In genomic region chr8:12502856-12503255, GRCm38 (mm10) we compare ENCODE assay signal across 8 mouse cellular contexts.
DNase-seq lines count a peak whose midpoint lies in the region; ATAC-seq and TF ChIP-seq lines count a peak whose summit lies in the region.
"Had no signal": no experiment of that assay in that cellular context is flagged by ENCODE, and none has a peak within 500 bp of the region (broad histone marks: within the 10 kb centered on the region; RNA-seq: fewer than 3 reads in every experiment).

No protein-coding gene starts in this region.

- no peaks in the 10 kb centered on the region for H3K4me1 ChIP-seq in lung, adult 2 months (ENCODE audit: control insufficient read depth, insufficient read depth, low read length)
- H3K4me1 ChIP-seq in forebrain, embryonic 12.5 days, result peaks cover 57% of the 10 kb centered on the region
- peaks cover 8% of the 10 kb centered on the region; the same call in 1 of the 2 replicates for H3K4me1 ChIP-seq in intestine, embryonic 16.5 days (ENCODE audit: control insufficient read depth, insufficient read depth, low read length)
- H3K4me1 ChIP-seq in neural tube, embryonic 15.5 days, result peaks cover 17% of the 10 kb centered on the region

- H3K4me2 ChIP-seq in forebrain, embryonic 12.5 days, result peak overlapping the region; percentile 54
- 0 out of 2 replicates have a peak overlapping the region, but pooled peaks have one; percentile 43 for H3K4me2 ChIP-seq in intestine, embryonic 16.5 days (ENCODE audit: low read depth, low read length)
- peak overlapping the region; percentile 62 for H3K4me2 ChIP-seq in neural tube, embryonic 15.5 days

- no peaks in the 10 kb centered on the region for H3K36me3 ChIP-seq in forebrain, embryonic 12.5 days (replicated peaks)
- no peaks in the 10 kb centered on the region for H3K36me3 ChIP-seq in intestine, embryonic 16.5 days (ENCODE audit: control insufficient read depth, insufficient read depth, low read length)
- no peaks in the 10 kb centered on the region for H3K36me3 ChIP-seq in neural tube, embryonic 15.5 days

- H3K4me3 ChIP-seq in lung, adult 2 months (replicated peaks; ENCODE audit: extremely low read depth, low read depth, low read length), result no peak overlapping the region
- no peak overlapping the region for H3K4me3 ChIP-seq in forebrain, embryonic 12.5 days (replicated peaks)
- peak overlapping the region; percentile 35; the same call in 1 of the 2 replicates for H3K4me3 ChIP-seq in intestine, embryonic 16.5 days (ENCODE audit: low read length)
- H3K4me3 ChIP-seq in neural tube, embryonic 15.5 days (replicated peaks), result peak overlapping the region; percentile 27
- H3K4me3 ChIP-seq: erythroblast, embryonic 14.5 days had no signal

- no peaks in the 10 kb centered on the region for H3K9me3 ChIP-seq in forebrain, embryonic 12.5 days
- H3K9me3 ChIP-seq in intestine, embryonic 16.5 days (ENCODE audit: control insufficient read depth, low read length), result no peaks in the 10 kb centered on the region
- no peaks in the 10 kb centered on the region for H3K9me3 ChIP-seq in neural tube, embryonic 15.5 days (replicated peaks)

- 15% methylated on average over 6 of the region's 6 CpGs for WGBS in lung, adult 2 months
- WGBS in forebrain, embryonic 12.5 days, result 2% methylated on average over 6 of the region's 6 CpGs
- WGBS in intestine, embryonic 16.5 days, result 12% methylated on average over 6 of the region's 6 CpGs
- WGBS in neural tube, embryonic 15.5 days, result 13% methylated on average over 6 of the region's 6 CpGs

- peaks cover 37% of the 10 kb centered on the region for H3K27me3 ChIP-seq in forebrain, embryonic 12.5 days
- peaks cover 58% of the 10 kb centered on the region for H3K27me3 ChIP-seq in intestine, embryonic 16.5 days (replicated peaks; ENCODE audit: control insufficient read depth, insufficient read depth, low read length)
- H3K27me3 ChIP-seq in neural tube, embryonic 15.5 days (replicated peaks), result peaks cover 61% of the 10 kb centered on the region

- no peak for TF ChIP-seq POLR2A in lung, adult 2 months (IDR thresholded peaks at IDR 0.05; ENCODE audit: borderline replicate concordance, extremely low read depth, low read depth, low read length)

- H3K27ac ChIP-seq in forebrain, embryonic 12.5 days, result peak overlapping the region; percentile 97
- H3K27ac ChIP-seq in intestine, embryonic 16.5 days (ENCODE audit: low read length), result no peak overlapping the region
- H3K27ac ChIP-seq in neural tube, embryonic 15.5 days (replicated peaks), result no peak overlapping the region; the same call in 1 of the 2 replicates

- DNase-seq in lung, adult 2 months, result peak; percentile 13
- DNase-seq in lung, adult 18-20 months, result no peak
- no peak for DNase-seq in spleen, postnatal 14 days (ENCODE audit: low spot score in 2 of 2)
- DNase-seq in urinary bladder, postnatal 25 days (ENCODE audit: low spot score), result no peak

- peak overlapping the region; percentile 36; the same call in 1 of the 2 replicates for H3K9ac ChIP-seq in forebrain, embryonic 12.5 days
- no peak overlapping the region for H3K9ac ChIP-seq in intestine, embryonic 16.5 days (ENCODE audit: low read depth, low read length)
- no peak overlapping the region for H3K9ac ChIP-seq in neural tube, embryonic 15.5 days (replicated peaks)

- no peak for TF ChIP-seq CTCF in lung, adult 2 months (IDR thresholded peaks at IDR 0.05; ENCODE audit: insufficient read depth, low read length)

- ATAC-seq in forebrain, embryonic 12.5 days (ENCODE audit: low FRiP score), result no peak
- ATAC-seq in intestine, embryonic 16.5 days, result no peak
- ATAC-seq in neural tube, embryonic 15.5 days (ENCODE audit: low FRiP score), result no peak

Comparison
In these comparisons a context has a peak if more than half of its experiments do, and no peak if none do; other contexts are left out.
1. H3K4me3 ChIP-seq: peak in intestine, embryonic 16.5 days (single experiment) and neural tube, embryonic 15.5 days (single experiment); none in lung, adult 2 months (single experiment) and forebrain, embryonic 12.5 days (single experiment).
2. Peak in every context shown above with its lines, with median percentiles within 50 percentile points of each other: H3K4me2 ChIP-seq.